Mouse (Mus musculus): ENCODE results near the gene Adamts15. TPM values are rescaled to one million over a fixed set of nuclear protein-coding genes. Genes with fewer than 3 reads are reported as not detected.

Adamts15 gene
- polyA plus RNA-seq, 1 experiment, result 12.3 TPM

GRCm38 (mm10) chr9:30879947-30880273, 42.3 kb downstream of the Adamts15 start:
- no peak for DNase-seq (ENCODE audit: low read depth)

GRCm38 (mm10) chr9:30879248-30879946, 42.9 kb downstream of the Adamts15 start:
- no peak for DNase-seq (ENCODE audit: low read depth)

GRCm38 (mm10) chr9:30876552-30876951, 45.7 kb downstream of the Adamts15 start:
- no peak for DNase-seq (ENCODE audit: low read depth)

- no peak for DNase-seq (ENCODE audit: low read depth)
These were observed 66.4 kb downstream of the Adamts15 start for GRCm38 (mm10) chr9:30855837-30856236.

GRCm38 (mm10) chr9:30851841-30852240, 70.4 kb downstream of the Adamts15 start:
- DNase-seq (ENCODE audit: low read depth), result no peak

- DNase-seq (ENCODE audit: low read depth), result no peak
These were observed 72.3 kb downstream of the Adamts15 start for GRCm38 (mm10) chr9:30849951-30850350.

GRCm38 (mm10) chr9:30849444-30849843, 72.8 kb downstream of the Adamts15 start:
- no peak for DNase-seq (ENCODE audit: low read depth)

Other genes with a start within 250 kb of the Adamts15 start
- 1.2 and 1.9 TPM in 2 replicates for gene Adamts8, start 20.1 kb upstream of the Adamts15 start, polyA plus RNA-seq (2012; rRNA removed)
- 6.3 and 8.1 TPM in 2 replicates for gene Zbtb44, start 108.2 kb upstream of the Adamts15 start, polyA plus RNA-seq (2012; rRNA removed)
- 88.9 and 116 TPM in 2 replicates for gene St14, start 209.4 kb upstream of the Adamts15 start, polyA plus RNA-seq (2012; rRNA removed)